Mouse (Mus musculus) E14TG2a.4 (cell line): ENCODE data around the gene Sf3a2.

Experiments
- CTCF ChIP-seq: conservative IDR thresholded peaks from 2 replicates; pipeline ENCODE4 v1.5.1; 2014; ENCODE audit warnings: low read length
- NANOG ChIP-seq: IDR thresholded peaks from 2 replicates; pipeline ENCODE4 v1.6.1; 2014; ENCODE audit warnings: borderline replicate concordance, low read length, mixed read lengths

GRCm38 (mm10) chr10:80837827-80838226 is 39.8 kb downstream of the Sf3a2 start:
- TF ChIP-seq CTCF (no peak), NANOG (no peak)
